Mouse (Mus musculus): ENCODE data around the gene Wnt7b. TPM values are rescaled to one million over a fixed set of nuclear protein-coding genes. Genes with fewer than 3 reads are reported as not detected.

The Wnt7b gene
- polyA plus RNA-seq, 1 experiment from 2014 or later, result 47.2 TPM

- no peaks in the 10 kb centered on the region for H3K9me3 ChIP-seq
- H3K36me3 ChIP-seq, result no peaks in the 10 kb centered on the region
- peak; percentile 74 for ATAC-seq (ENCODE audit: low FRiP score)
- peaks cover 49% of the 10 kb centered on the region for H3K4me1 ChIP-seq (replicated peaks)
- 55% methylated on average over 8 of the region's 8 CpGs for WGBS
- H3K9ac ChIP-seq, result peak overlapping the region; percentile 39; the same call in 1 of the 2 replicates
- H3K4me2 ChIP-seq, result no peak overlapping the region
- H3K27me3 ChIP-seq, result peaks cover 28% of the 10 kb centered on the region
- H3K27ac ChIP-seq, result peak overlapping the region; percentile 85
- no peak overlapping the region for H3K4me3 ChIP-seq
Observed at GRCm38 (mm10) chr15:85610618-85611218, 28.4 kb upstream of the Wnt7b start.

GRCm38 (mm10) chr15:85610120-85610519, 27.8 kb upstream of the Wnt7b start:
- no peak overlapping the region for H3K9ac ChIP-seq
- no peaks in the 10 kb centered on the region for H3K9me3 ChIP-seq
- peak overlapping the region; percentile 85; the same call in 1 of the 2 replicates for H3K27ac ChIP-seq
- H3K4me1 ChIP-seq (replicated peaks), result peaks cover 47% of the 10 kb centered on the region
- no peak for ATAC-seq (ENCODE audit: low FRiP score)
- peaks cover 23% of the 10 kb centered on the region for H3K27me3 ChIP-seq
- WGBS, result 73% methylated on average over 5 of the region's 5 CpGs
- H3K4me2 ChIP-seq, result no peak overlapping the region
- no peak overlapping the region for H3K4me3 ChIP-seq
- no peaks in the 10 kb centered on the region for H3K36me3 ChIP-seq

GRCm38 (mm10) chr15:85609266-85610004, 27.2 kb upstream of the Wnt7b start:
- Histone ChIP-seq H3K27ac (no peak overlapping the region), H3K9ac (no peak overlapping the region), H3K4me3 (no peak overlapping the region), H3K4me2 (no peak overlapping the region), H3K27me3 (peaks cover 16% of the 10 kb centered on the region; the same call in 1 of the 2 replicates), H3K9me3 (no peaks in the 10 kb centered on the region), H3K36me3 (no peaks in the 10 kb centered on the region), H3K4me1 (replicated peaks) (peaks cover 42% of the 10 kb centered on the region)
- no peak for ATAC-seq (ENCODE audit: low FRiP score)
- 88% methylated on average over 5 of the region's 5 CpGs for WGBS

- no peak overlapping the region for H3K27ac ChIP-seq
- H3K9ac ChIP-seq, result peak overlapping the region; percentile 13; the same call in 1 of the 2 replicates
- ATAC-seq (ENCODE audit: low FRiP score), result no peak
- H3K4me2 ChIP-seq, result peak overlapping the region; percentile 23
- H3K4me3 ChIP-seq, result peak overlapping the region; percentile 11; the same call in 1 of the 2 replicates
- H3K9me3 ChIP-seq, result no peaks in the 10 kb centered on the region
- H3K27me3 ChIP-seq, result peaks cover 8% of the 10 kb centered on the region; the same call in 1 of the 2 replicates
- 63% methylated on average over 17 of the region's 17 CpGs for WGBS
- H3K4me1 ChIP-seq (replicated peaks), result peaks cover 19% of the 10 kb centered on the region
- H3K36me3 ChIP-seq, result no peaks in the 10 kb centered on the region
Observed at GRCm38 (mm10) chr15:85605962-85606610, 23.8 kb upstream of the Wnt7b start.

- no peaks in the 10 kb centered on the region for H3K36me3 ChIP-seq
- peaks cover 21% of the 10 kb centered on the region for H3K4me1 ChIP-seq (replicated peaks)
- H3K4me3 ChIP-seq, result no peak overlapping the region
- no peak overlapping the region for H3K9ac ChIP-seq
- H3K27me3 ChIP-seq, result peaks cover 8% of the 10 kb centered on the region; the same call in 1 of the 2 replicates
- no peak for ATAC-seq (ENCODE audit: low FRiP score)
- H3K9me3 ChIP-seq, result no peaks in the 10 kb centered on the region
- H3K27ac ChIP-seq, result no peak overlapping the region
- 90% methylated on average over 8 of the region's 8 CpGs for WGBS
- no peak overlapping the region for H3K4me2 ChIP-seq
Observed at GRCm38 (mm10) chr15:85604938-85605337, 22.7 kb upstream of the Wnt7b start.

GRCm38 (mm10) chr15:85604507-85604906, 22.2 kb upstream of the Wnt7b start:
- Histone ChIP-seq H3K9ac (no peak overlapping the region), H3K4me2 (no peak overlapping the region), H3K9me3 (no peaks in the 10 kb centered on the region), H3K27me3 (peaks cover 12% of the 10 kb centered on the region; the same call in 1 of the 2 replicates), H3K4me3 (no peak overlapping the region), H3K4me1 (replicated peaks) (peaks cover 21% of the 10 kb centered on the region), H3K27ac (no peak overlapping the region), H3K36me3 (no peaks in the 10 kb centered on the region)
- WGBS, result 71% methylated on average over 4 of the region's 4 CpGs
- no peak for ATAC-seq (ENCODE audit: low FRiP score)

GRCm38 (mm10) chr15:85603422-85603821, 21.1 kb upstream of the Wnt7b start:
- H3K4me2 ChIP-seq, result no peak overlapping the region
- WGBS, result 48% methylated on average over 5 of the region's 5 CpGs
- peaks cover 21% of the 10 kb centered on the region for H3K4me1 ChIP-seq (replicated peaks)
- H3K9ac ChIP-seq, result no peak overlapping the region
- H3K4me3 ChIP-seq, result no peak overlapping the region
- no peak for ATAC-seq (ENCODE audit: low FRiP score)
- no peaks in the 10 kb centered on the region for H3K36me3 ChIP-seq
- no peak overlapping the region for H3K27ac ChIP-seq
- H3K27me3 ChIP-seq, result peaks cover 9% of the 10 kb centered on the region; the same call in 1 of the 2 replicates
- H3K9me3 ChIP-seq, result no peaks in the 10 kb centered on the region

- Histone ChIP-seq H3K4me2 (no peak overlapping the region), H3K27ac (no peak overlapping the region), H3K36me3 (no peaks in the 10 kb centered on the region), H3K4me1 (replicated peaks) (peaks cover 21% of the 10 kb centered on the region), H3K9me3 (no peaks in the 10 kb centered on the region), H3K9ac (no peak overlapping the region), H3K27me3 (peaks cover 8% of the 10 kb centered on the region; the same call in 1 of the 2 replicates), H3K4me3 (no peak overlapping the region)
- ATAC-seq (ENCODE audit: low FRiP score), result no peak
- WGBS, result 77% methylated on average over 6 of the region's 6 CpGs
Observed at GRCm38 (mm10) chr15:85602733-85603132, 20.5 kb upstream of the Wnt7b start.

- H3K4me3 ChIP-seq, result no peak overlapping the region
- no peak overlapping the region for H3K27ac ChIP-seq
- H3K4me2 ChIP-seq, result no peak overlapping the region
- no peak for ATAC-seq (ENCODE audit: low FRiP score)
- peaks cover 8% of the 10 kb centered on the region; the same call in 1 of the 2 replicates for H3K27me3 ChIP-seq
- 91% methylated on average over 5 of the region's 5 CpGs for WGBS
- H3K36me3 ChIP-seq, result no peaks in the 10 kb centered on the region
- peaks cover 21% of the 10 kb centered on the region for H3K4me1 ChIP-seq (replicated peaks)
- no peaks in the 10 kb centered on the region for H3K9me3 ChIP-seq
- H3K9ac ChIP-seq, result no peak overlapping the region
Observed at GRCm38 (mm10) chr15:85602021-85602420, 19.7 kb upstream of the Wnt7b start.

- H3K9ac ChIP-seq, result no peak overlapping the region
- H3K4me1 ChIP-seq (replicated peaks), result peaks cover 21% of the 10 kb centered on the region
- H3K4me3 ChIP-seq, result no peak overlapping the region
- H3K27me3 ChIP-seq, result peaks cover 8% of the 10 kb centered on the region; the same call in 1 of the 2 replicates
- ATAC-seq (ENCODE audit: low FRiP score), result no peak
- no peaks in the 10 kb centered on the region for H3K36me3 ChIP-seq
- no peak overlapping the region for H3K4me2 ChIP-seq
- H3K27ac ChIP-seq, result no peak overlapping the region
- WGBS, result 77% methylated on average over 4 of the region's 4 CpGs
- H3K9me3 ChIP-seq, result no peaks in the 10 kb centered on the region
Observed at GRCm38 (mm10) chr15:85601202-85601601, 18.9 kb upstream of the Wnt7b start.

GRCm38 (mm10) chr15:85600696-85601094, 18.4 kb upstream of the Wnt7b start:
- no peaks in the 10 kb centered on the region for H3K36me3 ChIP-seq
- 64% methylated on average over 7 of the region's 7 CpGs for WGBS
- H3K9ac ChIP-seq, result no peak overlapping the region
- H3K4me2 ChIP-seq, result no peak overlapping the region
- ATAC-seq (ENCODE audit: low FRiP score), result peak; percentile 26; the same call in 1 of the 2 replicates
- H3K4me3 ChIP-seq, result no peak overlapping the region
- no peak overlapping the region for H3K27ac ChIP-seq
- H3K9me3 ChIP-seq, result no peaks in the 10 kb centered on the region
- H3K27me3 ChIP-seq, result peaks cover 7% of the 10 kb centered on the region; the same call in 1 of the 2 replicates
- peaks cover 19% of the 10 kb centered on the region for H3K4me1 ChIP-seq (replicated peaks)

Measured in hindbrain, embryonic 13.5 days (tissue).